Mouse (Mus musculus) heart, postnatal 36 days (tissue): ENCODE results near the gene Mrpl22. TPM values are rescaled to one million over a fixed set of nuclear protein-coding genes. Genes with fewer than 3 reads are reported as not detected.
A peak's percentile ranks its signal among the peaks of the same experiment; 100 is the strongest.

ENCODE experiments used
- DNase-seq, 2 experiments: peaks; one replicate each; pipeline ENCODE4 v3.0.0; 2021 to 2022
- intact Hi-C: fragments of 180-260 bp; cut with DNase I; formaldehyde crosslinking; loops from one replicate; pipeline ENCODE4 v1.15.1; 2025
- total RNA-seq, 2 experiments: library from RNA; stranded (reverse); gene quantifications; 2 replicates each; pipeline ENCODE4 v1.2.3; 2021

Mrpl22 gene
- total RNA-seq = 10 to 100 TPM; 50.3 to 53.8 TPM

DNA sequence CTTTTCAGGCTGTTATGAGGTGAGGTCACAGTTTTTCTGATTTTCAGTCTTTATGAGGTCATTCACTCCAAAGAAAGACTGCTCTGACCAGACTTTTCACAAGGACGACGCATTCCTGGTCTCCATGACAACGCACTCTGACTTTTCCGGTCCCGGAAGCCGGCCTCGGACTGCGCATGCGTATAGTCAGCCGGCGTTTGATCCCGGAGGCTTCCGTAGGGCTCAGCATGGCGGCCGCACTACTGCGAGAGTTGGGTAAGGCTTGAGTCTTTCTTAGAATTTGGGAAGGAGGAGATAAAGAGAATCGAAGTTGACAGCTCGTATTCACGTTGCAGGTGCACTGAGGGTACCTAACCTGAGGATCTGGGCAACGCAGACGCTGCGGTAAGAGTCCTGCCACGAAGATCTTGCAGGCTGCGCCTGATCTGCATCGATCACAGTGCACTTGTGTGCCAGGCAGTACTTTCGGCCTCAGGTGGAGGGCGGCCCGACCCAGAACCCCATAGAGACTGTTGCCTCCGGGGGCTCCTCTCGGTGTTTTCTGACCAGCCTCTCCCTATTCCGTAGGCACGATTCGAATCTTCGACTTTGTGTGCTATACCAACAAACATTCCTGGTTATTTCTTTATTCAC lies at the start of gene Mrpl22:
Mrpl22 (plus strand) TSS at position 203 of the 633 bp plus-strand sequence.
- intact Hi-C loops = loop anchor here (5.0 kb wide), 1 partner anchor 131 kb away; no protein-coding TSS in a partner anchor

DNA sequence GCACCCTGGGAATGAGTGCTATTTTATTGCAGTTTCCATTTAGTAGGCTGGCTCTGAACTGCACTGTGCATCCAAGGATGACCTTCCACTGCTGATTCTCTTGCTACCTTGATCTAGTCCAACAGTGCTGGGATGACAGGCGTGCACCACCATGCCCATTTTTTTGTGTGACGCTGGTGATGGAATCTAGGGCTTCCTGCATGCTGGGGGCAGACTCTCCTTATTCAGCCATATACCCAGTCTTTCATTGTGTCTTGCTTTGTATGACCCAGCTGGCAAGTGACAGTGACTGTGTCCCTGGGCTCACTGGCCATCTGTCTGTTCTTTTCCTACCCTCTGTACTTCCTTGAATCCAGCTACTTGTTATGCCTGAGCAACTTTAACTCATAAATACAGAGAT lies 47.8 kb upstream of the Mrpl22 start:
- intact Hi-C loops = no loop called here
- no peak for DNase-seq

More for the DNA sequence above, at the start of gene Mrpl22:
- peak; percentile 95 for DNase-seq

DNA sequence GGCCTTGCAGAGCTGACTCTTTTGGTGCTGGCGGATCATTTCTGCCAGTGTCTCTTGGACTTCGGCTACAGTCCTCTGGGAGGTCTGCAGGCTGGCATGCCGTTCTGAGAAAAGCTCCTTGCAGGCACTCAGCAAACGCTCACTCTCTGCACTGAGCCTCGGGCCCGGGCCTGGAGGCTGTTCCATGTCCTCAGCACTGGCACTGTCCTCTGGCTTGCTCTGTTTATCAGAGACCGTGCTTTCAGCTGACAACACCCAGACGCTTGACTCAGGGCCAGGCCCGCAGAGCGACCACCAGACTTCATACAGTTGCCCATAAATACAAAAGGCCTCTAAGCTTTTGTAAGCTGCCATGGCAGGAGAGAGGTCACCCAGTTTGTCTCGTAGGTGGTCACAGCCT lies 46.4 kb upstream of the Mrpl22 start:
- DNase-seq = no peak
- intact Hi-C loops = no loop called here

DNA sequence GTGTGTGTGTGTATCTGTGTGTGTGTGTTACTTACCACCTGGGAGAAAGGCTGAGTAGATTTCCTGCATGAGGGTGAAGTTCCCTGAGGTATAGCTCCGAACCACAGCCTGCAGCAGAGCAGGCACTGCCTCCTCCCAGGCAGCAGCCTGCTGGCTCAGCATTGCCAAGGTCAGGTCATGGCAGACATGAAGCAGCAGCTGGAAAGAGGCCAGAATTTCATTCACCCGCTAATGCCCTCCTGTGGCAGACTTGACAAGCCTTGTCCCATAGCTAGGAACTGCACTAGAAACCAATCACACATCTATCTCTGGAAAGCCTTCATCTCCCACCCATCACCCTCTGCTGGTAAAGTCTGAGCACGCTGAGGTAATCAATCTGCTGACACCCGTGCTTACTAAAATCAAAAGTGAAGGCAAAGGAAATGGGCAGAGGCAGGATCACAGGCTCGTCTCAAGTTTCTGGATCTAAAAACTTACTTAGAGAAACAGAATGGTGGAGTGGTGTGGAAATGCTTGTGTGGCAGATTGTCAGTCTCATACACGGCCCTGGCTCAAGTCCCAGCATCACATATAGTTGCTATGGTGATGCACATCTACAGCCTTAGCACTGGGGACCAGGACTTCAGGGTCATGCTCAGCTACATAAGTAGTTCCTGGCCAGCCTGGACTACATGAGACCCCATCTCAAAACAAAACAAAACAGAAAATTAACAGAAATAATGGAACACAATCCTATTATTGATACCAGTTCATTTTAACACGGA lies 44.9 kb upstream of the Mrpl22 start:
- intact Hi-C loops = loop anchor here (2.0 kb wide), 1 partner anchor 22 kb away; the partner anchor contains the start of gene Cnot8

DNA sequence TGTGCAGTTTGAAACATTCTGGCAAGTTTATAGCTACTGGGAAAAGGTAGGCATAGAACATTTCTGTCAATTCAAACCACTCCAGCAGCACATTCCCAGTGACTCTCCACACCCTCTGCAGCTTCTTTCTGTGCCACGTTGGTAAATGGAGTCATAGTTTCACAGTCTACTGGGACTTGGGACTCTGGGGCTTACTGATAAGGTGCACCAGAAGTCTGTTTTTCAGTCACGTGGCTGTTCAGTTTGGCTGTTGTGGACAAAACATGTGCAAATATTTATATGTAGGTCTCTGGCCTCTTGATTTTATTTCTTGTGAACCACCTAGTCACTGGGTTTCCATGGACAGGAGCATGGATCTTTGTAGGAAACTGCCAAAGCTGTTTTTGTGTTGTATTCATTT lies 43.9 kb upstream of the Mrpl22 start:
- no peak for DNase-seq
- intact Hi-C loops = loop anchor here (2.0 kb wide), 1 partner anchor 23 kb away; the partner anchor contains the start of gene Cnot8

More for the DNA sequence above, 44.9 kb upstream of the Mrpl22 start:
- peak; percentile 55 to 58 for DNase-seq

DNA sequence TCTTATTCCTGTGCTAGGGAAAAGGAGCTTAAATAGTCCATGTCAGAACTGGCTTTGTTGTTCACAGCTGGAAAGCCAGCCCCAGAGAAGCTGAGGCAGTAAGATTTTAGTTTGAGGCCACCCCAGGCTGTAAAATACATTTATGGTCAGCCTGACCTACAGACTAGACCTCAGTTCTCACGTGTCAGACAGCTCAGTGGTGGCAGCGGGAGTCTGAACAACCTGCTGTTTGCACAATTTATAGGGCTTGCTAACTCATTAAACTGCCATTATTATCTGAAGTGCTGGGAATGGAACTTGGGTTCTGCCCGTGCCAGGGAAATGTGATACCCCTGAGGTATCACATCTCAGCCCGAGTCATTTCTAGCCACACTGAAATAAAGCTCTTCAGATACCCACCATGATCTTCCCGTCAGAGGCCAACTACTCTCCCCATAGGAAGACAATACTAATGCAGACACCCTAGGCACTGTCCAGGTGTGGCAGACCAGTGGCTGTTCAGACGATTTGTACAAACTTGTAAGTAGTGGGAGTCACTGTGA lies 42.1 kb upstream of the Mrpl22 start:
- DNase-seq = no peak
- intact Hi-C loops = no loop called here

DNA sequence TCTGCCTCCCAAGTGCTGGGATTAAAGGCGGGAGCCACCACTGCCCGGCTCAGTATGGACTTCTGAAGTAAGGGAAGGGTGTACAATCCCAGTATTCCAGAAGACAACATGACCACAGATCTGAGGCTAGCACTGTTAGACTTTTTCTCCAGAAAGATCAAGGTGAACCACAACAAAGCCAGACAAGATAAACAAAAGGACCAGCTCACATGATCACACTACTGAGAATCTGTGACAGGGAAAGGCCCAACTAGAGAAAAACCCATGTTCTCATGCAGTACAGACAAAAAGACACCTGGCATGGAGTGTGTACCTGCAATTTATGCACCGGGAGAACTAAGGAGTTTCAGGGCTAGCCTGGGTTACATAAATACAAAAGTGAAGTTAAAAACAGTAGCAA lies 39.4 kb upstream of the Mrpl22 start:
- no peak for DNase-seq
- intact Hi-C loops = no loop called here

DNA sequence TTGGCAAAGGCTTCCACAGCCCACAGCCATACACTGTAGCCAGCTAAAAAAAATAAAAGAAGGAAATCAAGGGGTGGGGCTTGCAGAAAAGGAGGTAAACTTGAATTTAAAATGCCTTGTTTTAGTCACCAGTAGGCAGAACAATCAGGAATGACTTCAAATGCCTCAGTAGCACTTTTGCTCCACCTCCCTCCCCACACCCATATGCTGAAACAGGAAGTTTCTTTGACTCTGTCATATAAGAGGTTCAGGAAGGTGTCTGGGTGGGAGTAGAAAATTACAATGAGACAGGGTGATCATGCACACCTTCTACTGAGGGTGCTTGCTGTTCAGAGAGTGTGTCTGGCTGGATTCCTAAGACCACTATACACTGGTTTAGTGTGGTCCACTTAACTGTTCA lies 36.6 kb upstream of the Mrpl22 start:
- no peak for DNase-seq
- intact Hi-C loops = no loop called here

DNA sequence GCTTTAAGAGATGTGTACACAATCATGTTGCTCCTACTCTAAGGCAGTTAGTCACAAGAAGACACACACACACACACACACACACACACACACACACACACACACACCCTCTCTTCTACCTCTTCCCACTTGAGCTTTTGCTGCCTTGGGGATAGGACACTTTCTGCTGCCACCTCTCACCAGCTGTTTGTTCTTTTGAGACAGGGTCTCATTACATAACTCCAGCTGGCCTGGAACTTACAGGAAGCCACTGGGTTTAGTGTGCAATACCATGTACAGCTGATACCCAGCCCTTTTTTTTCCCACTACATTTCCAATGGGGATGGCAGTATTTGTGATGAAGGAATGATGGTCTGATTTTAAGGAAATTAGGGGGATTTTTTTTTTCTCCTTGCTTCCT lies 36.2 kb upstream of the Mrpl22 start:
- intact Hi-C loops = no loop called here
- no peak for DNase-seq

DNA sequence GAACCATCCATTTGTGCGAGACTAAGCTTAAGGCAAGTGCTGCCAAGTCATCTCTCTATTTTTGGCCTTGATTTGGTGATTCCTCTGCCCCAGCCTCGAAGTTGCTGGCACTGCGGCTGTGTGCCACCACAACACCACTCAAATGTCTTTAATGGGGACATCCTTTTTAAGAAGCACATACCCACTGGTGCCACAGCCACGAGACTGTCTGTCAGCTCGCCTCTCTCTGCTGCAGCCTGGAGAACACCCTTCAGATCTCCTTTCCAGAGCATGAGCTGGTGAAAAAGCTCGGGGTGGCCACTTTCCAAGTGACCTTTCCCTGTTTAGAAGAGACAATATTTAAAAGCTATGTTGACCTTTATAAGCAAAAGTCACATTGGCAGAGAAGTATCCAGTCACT lies 34.8 kb upstream of the Mrpl22 start:
- intact Hi-C loops = no loop called here
- no peak for DNase-seq

DNA sequence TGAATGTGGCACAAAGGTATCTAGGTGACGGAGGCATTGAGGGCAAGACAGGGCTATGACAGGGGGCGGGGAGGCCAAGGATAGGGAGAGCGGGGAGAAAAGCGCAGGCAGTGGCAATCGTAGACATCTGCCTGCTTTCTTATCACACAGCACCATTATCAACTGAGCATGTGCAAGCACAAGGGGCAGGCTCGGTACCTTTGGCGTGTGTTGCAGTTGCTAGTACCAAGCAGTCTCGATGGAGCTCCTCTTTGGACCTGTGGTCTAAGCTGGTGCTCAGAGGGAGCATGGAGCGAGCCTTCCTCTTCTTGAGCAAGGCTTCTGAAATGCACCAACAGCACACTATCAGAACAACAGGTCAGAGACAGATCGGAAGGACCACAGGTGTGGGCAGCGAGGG lies 32.6 kb upstream of the Mrpl22 start:
- no peak for DNase-seq
- intact Hi-C loops = no loop called here

DNA sequence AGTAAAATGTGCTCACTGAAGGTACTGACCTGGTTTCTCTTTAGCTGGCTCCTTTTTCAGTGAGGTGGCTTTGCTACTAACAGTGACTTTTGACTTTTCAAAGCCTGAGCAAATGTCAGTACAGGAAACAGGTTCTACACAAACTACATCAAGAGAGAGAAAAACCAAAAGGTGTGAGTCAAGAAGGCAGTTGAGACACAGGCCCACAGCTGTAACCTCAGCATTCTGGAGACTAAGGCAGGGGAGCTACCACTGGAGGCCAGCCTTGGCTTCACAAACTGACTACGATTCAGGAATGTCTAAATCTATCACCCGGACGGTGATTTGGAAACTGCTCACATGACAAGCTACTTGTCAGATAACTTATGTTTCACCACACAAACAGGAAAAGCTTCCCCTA lies 32.0 kb upstream of the Mrpl22 start:
- intact Hi-C loops = no loop called here
- no peak for DNase-seq

DNA sequence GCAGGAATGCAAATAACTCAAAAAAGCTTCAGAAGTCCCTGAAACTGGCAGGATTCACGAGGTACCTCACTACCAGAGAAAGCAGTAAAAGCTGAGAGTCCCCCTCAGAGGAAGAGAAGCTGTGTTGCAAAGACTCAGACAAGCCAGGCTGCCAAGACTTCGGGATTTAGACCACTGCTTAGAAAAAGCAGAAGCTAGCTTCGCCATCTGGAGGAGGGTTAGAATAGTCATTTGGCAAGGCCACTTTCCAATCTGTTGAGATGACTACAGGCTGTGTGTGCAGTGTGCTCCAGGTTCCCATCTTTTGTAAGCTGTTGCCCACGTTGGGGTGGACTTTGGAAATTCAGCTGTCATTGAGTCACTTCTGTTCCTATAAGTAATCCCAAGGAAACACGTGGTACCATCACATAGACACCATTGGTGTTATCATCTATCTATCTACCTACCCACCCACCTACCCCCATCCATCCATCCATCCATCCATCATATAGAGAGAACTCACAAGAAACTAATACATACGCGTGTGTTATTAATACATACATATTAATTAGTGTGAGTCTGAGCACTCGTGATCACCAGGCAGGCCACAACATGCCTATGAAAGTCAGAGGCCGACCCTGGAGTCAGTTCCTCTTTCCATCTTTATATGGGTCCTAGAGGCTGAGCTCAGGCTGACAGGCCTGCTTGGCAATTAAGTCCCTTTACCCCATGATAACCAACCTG lies 27.6 kb upstream of the Mrpl22 start:
- no peak for DNase-seq
- intact Hi-C loops = no loop called here

DNA sequence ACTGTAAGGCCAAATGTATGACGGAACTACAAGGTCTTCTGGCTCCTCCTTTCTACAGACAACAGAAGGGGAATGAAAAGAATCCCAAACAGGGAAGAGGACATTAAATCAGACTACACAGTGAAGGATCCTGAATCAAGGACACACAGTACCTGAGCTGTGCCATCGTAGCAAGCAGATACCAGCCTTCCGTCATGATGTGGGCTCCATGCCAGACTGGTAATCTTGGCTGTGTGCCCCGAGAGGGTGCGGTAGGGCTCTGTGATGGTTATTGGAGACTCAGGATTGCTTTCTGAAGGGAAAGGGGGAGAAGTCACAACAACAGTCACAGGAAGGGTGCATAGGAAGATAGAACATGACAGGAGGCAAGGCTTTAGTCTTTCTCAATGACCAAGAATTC lies 25.2 kb upstream of the Mrpl22 start:
- peak in 1 of 2 experiments; percentile 14 for DNase-seq
- intact Hi-C loops = no loop called here

DNA sequence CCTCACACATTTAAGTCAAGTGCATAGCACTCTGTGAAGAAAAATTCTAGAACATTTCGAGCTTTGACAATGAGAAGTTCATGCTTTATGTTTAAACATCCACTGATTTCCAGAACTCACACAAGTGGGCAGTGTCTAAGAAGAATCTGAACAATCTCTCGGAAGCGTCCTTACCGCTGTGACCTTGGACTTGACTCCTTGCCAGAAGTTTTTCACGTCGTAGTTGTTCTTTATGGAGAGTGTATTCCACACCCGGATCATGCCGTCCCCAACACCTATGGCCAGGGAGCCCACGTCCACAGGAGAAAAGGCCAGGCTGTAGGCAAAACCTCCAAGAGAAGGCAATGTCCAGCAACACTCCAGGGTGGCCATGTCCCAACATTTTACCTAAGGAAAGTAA lies 16.0 kb upstream of the Mrpl22 start:
- intact Hi-C loops = no loop called here
- no peak for DNase-seq

DNA sequence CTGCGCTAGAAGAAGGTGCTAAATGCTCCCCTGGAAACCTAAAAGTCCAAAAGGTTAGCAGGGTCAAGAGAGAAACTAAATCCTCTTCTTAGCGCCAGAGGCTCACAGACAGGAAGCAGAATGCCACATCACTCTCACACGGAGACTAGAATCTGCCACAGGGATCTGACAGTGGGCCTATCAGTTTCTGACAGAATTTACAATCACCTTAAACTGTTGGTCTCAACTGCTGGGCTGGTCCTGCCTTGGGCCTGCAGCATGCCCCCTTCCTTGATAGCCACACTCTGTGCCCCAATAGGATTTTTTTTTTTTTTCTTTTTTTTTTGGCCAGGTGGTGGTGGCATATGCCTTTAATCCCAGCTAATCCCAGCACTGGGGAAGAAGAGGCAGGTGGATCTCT lies 14.6 kb upstream of the Mrpl22 start:
- DNase-seq = no peak
- intact Hi-C loops = no loop called here

DNA sequence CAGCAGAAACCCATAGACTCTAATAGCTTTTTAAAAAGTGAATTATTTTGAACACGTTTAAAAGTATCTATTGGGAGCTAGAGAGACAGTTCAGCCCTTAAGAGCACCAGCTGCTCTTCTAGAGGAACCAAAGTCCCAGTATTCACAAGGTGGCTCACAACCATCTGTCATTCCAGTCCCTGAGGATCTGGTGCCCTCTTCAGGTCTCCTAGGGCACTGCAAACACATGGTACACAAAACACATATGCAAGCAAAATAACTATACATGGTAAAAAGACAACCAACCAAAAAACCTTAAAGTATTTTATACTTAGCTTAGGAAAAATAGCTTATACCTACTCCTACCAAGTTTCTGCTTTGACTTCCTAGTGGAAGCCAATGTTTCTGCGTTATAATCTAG lies 6.4 kb upstream of the Mrpl22 start:
- no peak for DNase-seq
- intact Hi-C loops = loop anchor here (5.0 kb wide), 1 partner anchor 58 kb away; no protein-coding TSS in a partner anchor

DNA sequence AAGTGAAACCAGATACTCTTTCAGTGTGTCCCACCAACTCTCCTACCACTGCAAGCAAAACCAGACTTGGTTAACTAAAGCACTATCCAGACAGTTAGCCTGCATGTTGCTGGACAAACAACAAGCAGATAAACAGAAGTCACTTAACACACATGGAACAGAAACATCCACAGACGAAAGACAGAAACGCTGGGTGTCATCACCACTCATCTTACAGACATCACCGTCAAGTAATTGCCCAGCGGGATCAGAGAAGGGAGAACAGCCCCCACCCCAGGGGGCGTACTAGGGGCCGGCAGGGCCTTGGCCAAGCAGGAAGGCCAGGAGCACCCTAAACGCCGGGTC lies 3.7 kb upstream of the Mrpl22 start:
- DNase-seq = no peak
- intact Hi-C loops = loop anchor here (5.0 kb wide), 1 partner anchor 60 kb away; no protein-coding TSS in a partner anchor

DNA sequence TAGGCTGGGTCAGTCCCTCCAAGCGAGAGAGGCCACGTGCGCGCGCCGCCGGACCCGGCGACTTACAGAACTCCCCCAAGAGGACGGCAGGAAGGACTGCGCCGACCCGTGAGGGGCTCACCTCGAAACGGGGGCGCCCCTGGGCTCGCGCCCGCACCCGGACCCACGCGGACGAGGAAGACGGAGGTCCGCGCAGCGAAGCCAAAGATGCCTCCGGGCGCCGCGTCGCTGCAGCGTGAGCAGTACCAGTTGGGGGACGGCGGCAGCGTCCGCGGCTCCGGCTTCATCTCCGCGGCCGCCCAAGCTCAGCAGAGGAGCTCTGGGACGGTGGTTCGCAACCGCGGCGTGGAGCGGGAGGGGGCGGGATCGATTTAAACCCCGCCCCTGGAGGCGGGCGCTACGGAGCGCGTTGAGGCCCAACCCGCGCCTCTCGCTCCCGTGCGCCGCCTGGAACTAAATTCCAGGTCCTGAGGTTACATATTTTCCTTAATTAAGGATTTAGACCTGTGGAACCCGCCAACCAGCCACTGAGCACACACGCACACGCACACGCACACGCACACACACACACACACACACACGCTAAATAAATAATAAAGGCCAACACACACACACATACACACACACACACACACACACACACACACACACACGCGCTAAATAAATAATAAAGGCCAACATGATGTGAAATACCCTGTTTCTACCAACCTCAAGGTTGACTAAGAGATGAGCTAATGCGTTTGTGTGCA lies 3.1 kb upstream of the Mrpl22 start, which contains the start of gene Gemin5:
Gemin5 (minus strand) TSS at position 373 of the 749 bp plus-strand sequence.
- intact Hi-C loops = loop anchor here (5.0 kb wide), 1 partner anchor 61 kb away; no protein-coding TSS in a partner anchor

DNA sequence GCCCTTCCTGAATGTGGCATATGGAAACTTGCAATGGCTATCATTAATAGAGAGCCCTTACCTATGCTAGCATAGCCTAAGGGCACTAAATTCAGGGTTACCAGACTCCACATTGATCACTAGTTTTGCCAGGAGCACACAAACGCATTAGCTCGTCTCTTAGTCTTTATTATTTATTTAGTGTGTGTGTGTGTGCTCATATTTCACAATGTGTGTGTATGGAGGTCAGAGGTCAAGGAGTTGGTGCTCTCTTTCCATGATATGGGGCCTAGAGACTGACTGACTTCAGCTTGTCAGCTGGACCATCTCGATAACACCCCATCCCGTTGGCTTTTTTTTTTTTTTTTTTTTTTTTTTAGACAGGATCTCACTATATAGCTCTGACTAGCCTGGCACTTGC lies 1.8 kb upstream of the Mrpl22 start:
- intact Hi-C loops = loop anchor here (5.0 kb wide), 2 partner anchors 62 to 133 kb away; no protein-coding TSS in a partner anchor

More for the DNA sequence above, 3.1 kb upstream of the Mrpl22 start, which contains the start of gene Gemin5:
- peak; percentile 88 to 90 for DNase-seq

More for the DNA sequence above, 1.8 kb upstream of the Mrpl22 start:
- no peak for DNase-seq
